Mouse (Mus musculus) heart, postnatal 4 days (tissue): ENCODE results near the gene Syngr2. TPM values are rescaled to one million over a fixed set of nuclear protein-coding genes. Genes with fewer than 3 reads are reported as not detected.
A peak's percentile ranks its signal among the peaks of the same experiment; 100 is the strongest.
"Not testable (repeated sequence)": the region's sequence is repeated elsewhere in the genome, so short reads cannot be mapped to it uniquely, and the experiment has no call there.

Source experiments
- DNase-seq: peaks from one replicate; pipeline ENCODE4 v3.0.0; 2021
- total RNA-seq, 2 experiments: library from RNA; stranded (reverse); gene quantifications; 2 replicates each; pipeline ENCODE4 v1.2.3; 2021

Gene Syngr2
- total RNA-seq, 2 experiments from 2014 or later, result 81.2 to 85.1 TPM

- DNase-seq, result not testable (repeated sequence)
Measured at GRCm38 (mm10) chr11:117833509-117833908, 24.0 kb downstream of the Syngr2 start.

- no peak for DNase-seq
Measured at GRCm38 (mm10) chr11:117834086-117834485, 24.6 kb downstream of the Syngr2 start.

- no peak for DNase-seq
Measured at GRCm38 (mm10) chr11:117836306-117836705, 26.8 kb downstream of the Syngr2 start.

GRCm38 (mm10) chr11:117838572-117838971, 29.1 kb downstream of the Syngr2 start:
- DNase-seq, result peak; percentile 62

GRCm38 (mm10) chr11:117839021-117839420, 29.6 kb downstream of the Syngr2 start:
- no peak for DNase-seq

GRCm38 (mm10) chr11:117840910-117841309, 31.4 kb downstream of the Syngr2 start:
- DNase-seq, result no peak

GRCm38 (mm10) chr11:117843434-117843833, 34.0 kb downstream of the Syngr2 start:
- DNase-seq, result no peak

GRCm38 (mm10) chr11:117844997-117845396, 35.5 kb downstream of the Syngr2 start:
- DNase-seq, result no peak

GRCm38 (mm10) chr11:117845651-117846050, 36.2 kb downstream of the Syngr2 start:
- DNase-seq, result no peak

GRCm38 (mm10) chr11:117846640-117847039, 37.2 kb downstream of the Syngr2 start:
- DNase-seq, result no peak

- no peak for DNase-seq
Measured at GRCm38 (mm10) chr11:117847593-117848215, 38.2 kb downstream of the Syngr2 start.

GRCm38 (mm10) chr11:117848271-117848984, 39.0 kb downstream of the Syngr2 start:
- DNase-seq, result no peak

GRCm38 (mm10) chr11:117848985-117849671, 39.7 kb downstream of the Syngr2 start, which contains the start of gene Birc5:
Birc5 (plus strand) TSS chr11:117849251.
- DNase-seq, result peak; percentile 97

GRCm38 (mm10) chr11:117852875-117853274, 43.4 kb downstream of the Syngr2 start:
- DNase-seq, result no peak

GRCm38 (mm10) chr11:117854241-117854640, 44.8 kb downstream of the Syngr2 start:
- DNase-seq, result no peak

- DNase-seq, result no peak
Measured at GRCm38 (mm10) chr11:117855360-117855759, 45.9 kb downstream of the Syngr2 start.

- DNase-seq, result no peak
Measured at GRCm38 (mm10) chr11:117855975-117856374, 46.5 kb downstream of the Syngr2 start.

- no peak for DNase-seq
Measured at GRCm38 (mm10) chr11:117857462-117857861, 48.0 kb downstream of the Syngr2 start.

GRCm38 (mm10) chr11:117858392-117858791, 48.9 kb downstream of the Syngr2 start:
- no peak for DNase-seq

GRCm38 (mm10) chr11:117860601-117861000, 51.1 kb downstream of the Syngr2 start, which contains the start of gene Tmem235:
Tmem235 (plus strand) TSS chr11:117860752.
- no peak for DNase-seq

GRCm38 (mm10) chr11:117863174-117863856, 53.8 kb downstream of the Syngr2 start:
- no peak for DNase-seq
